Mouse (Mus musculus) subcutaneous adipose tissue, adult 2 months (tissue): ENCODE data around the gene C1ra. TPM values are rescaled to one million over a fixed set of nuclear protein-coding genes. Genes with fewer than 3 reads are reported as not detected.

Experiments
- polyA plus RNA-seq: library from polyadenylated mRNA; depleted of rRNA; stranded (reverse); fragments of >200 nt; gene quantifications from 2 replicates; pipeline ENCODE4 v1.2.3, GENCODE M21; 2012; ENCODE audit warnings: low replicate concordance; rRNA removed

The C1ra gene
- polyA plus RNA-seq, result 63.7 and 105 TPM in 2 replicates

DNA sequence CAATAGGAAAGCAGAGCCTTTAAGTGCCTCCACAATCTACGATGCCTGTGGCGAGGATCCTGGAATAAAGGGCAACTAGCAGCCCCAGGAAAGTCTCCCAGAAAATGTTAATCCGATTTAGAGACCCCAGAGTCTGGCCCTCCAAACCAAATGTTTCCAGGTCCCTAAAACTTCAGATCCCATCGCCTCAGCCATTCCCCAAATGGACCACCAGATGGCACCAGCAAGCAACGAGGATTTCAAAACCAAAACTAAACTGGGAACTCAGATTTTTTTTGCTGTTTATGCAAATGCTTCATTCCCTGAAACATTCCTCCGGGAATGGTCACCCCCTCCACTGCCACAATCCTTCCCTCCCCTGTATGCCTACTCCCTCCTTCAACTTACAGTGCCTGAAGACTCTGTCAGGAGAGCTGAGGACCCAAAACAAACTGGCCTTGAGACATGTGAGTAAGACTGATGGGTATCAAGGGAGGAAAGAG lies at the start of gene C1ra:
Gene C1ra (plus strand): TSS at position 51 of the 482 bp plus-strand sequence.

GRCm38 (mm10) chr6:124464305-124465271 lies 47.6 kb upstream of the C1ra start, which contains the start of gene Clstn3:
TSS of gene Clstn3 (minus strand) at chr6:124464794.

DNA sequence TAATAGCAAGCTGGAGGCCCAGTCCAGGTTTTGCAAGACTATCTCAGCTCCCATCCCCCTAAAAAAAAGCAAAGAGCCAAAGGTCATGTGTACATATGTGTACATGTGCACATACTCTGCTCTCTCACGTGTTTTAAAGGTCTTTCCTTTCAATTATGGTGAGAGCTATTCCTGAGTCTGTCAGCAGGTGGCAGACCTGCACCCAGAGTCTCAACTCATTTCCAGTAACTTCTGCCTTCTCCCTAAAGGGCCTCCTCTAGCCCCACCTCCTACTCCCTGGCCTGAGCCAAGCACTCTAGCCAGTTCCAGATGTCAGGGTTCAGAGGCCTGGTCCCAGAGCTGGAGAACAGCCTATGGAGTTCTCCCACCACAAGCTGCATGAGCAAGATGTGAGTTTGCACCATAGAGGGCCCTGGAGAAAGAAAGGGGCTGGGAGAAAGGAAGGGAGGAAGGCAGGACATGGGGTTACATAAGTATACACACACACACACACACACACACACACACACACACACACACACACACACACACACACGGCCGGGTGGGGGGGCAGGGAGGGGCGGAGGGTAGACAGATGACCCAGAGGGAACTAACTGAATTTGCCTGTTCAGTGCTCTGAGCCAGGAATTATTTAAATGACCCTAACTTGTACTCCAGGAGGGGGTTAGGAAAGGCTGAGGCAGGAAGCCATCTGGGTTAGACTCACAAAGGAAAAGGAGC lies 19.2 kb upstream of the C1ra start, which contains the start of gene C1rl:
Gene C1rl (plus strand): TSS at position 272 of the 720 bp plus-strand sequence.

GRCm38 (mm10) chr6:124542284-124542683 lies 30.1 kb downstream of the C1ra start, which contains the start of gene C1s1:
TSS of gene C1s1 (minus strand) at chr6:124542359.

DNA sequence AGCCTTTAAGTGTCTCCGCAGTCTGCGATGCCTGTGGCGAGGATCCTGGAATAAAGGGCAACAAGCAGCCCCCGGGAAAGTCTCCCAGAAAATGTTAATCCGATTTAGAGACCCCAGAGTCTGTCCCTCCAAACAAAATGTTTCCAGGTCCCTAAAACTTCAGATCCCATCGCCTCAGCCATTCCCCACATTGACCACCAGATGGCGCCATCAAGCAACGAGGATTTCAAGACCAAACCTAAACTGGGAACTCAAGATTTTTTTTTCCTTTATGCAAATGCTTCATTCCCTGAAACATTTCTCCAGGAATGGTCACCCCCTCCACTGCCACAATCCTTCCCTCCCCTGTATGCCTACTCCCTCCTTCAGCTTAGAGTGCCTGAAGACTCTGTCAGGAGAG lies 57.8 kb downstream of the C1ra start, which contains the start of gene C1rb:
Gene C1rb (plus strand): TSS at position 269 of the 400 bp plus-strand sequence.

Other genes starting within 250 kb of the C1ra start
- gene Cd163, start 207.7 kb upstream of the C1ra start, polyA plus RNA-seq, result 5.1 and 7.0 TPM in 2 replicates
- gene Pex5, start 97.3 kb upstream of the C1ra start, polyA plus RNA-seq, result 76.8 and 84.5 TPM in 2 replicates
- gene Clstn3, start 47.6 kb upstream of the C1ra start, polyA plus RNA-seq, result 32.5 and 77.8 TPM in 2 replicates
- 8.3 and 15.0 TPM in 2 replicates for gene C1rl, start 19.3 kb upstream of the C1ra start, polyA plus RNA-seq
- 250 and 335 TPM in 2 replicates for gene C1s1, start 30.0 kb downstream of the C1ra start, polyA plus RNA-seq
- gene C1rb, start 57.9 kb downstream of the C1ra start, polyA plus RNA-seq, result 0.17 and 0.24 TPM in 2 replicates
- 0.20 and 0.77 TPM in 2 replicates for gene C1s2, start 123.7 kb downstream of the C1ra start, polyA plus RNA-seq
- 165 and 205 TPM in 2 replicates for gene Lpcat3, start 150.6 kb downstream of the C1ra start, polyA plus RNA-seq
- gene Emg1, start 199.8 kb downstream of the C1ra start, polyA plus RNA-seq, result 43.9 and 76.9 TPM in 2 replicates
- 146 and 173 TPM in 2 replicates for gene Phb2, start 199.9 kb downstream of the C1ra start, polyA plus RNA-seq
- 11.4 and 26.9 TPM in 2 replicates for gene Ptpn6, start 226.3 kb downstream of the C1ra start, polyA plus RNA-seq
- 190 and 330 TPM in 2 replicates for gene Grcc10, start 229.0 kb downstream of the C1ra start, polyA plus RNA-seq
- not detected in 2 replicates for gene Gm45234, start 243.6 kb downstream of the C1ra start, polyA plus RNA-seq
- gene Atn1, start 244.1 kb downstream of the C1ra start, polyA plus RNA-seq, result 35.1 and 76.7 TPM in 2 replicates